Mouse (Mus musculus) telencephalon, adult 2 months (tissue): Measurements from ENCODE around the gene Egflam.

Experiments
- DNase-seq: peaks from one replicate; pipeline ENCODE4 v3.0.0-alpha.2; 2011; ENCODE audit warnings: low read depth, low spot score

Egflam gene

GRCm38 (mm10) chr15:7397818-7398608 lies at the start of gene Egflam:
Gene Egflam (minus strand): TSS chr15:7398395.
- DNase-seq, result no peak

GRCm38 (mm10) chr15:7443396-7444315 lies 45.5 kb upstream of the Egflam start:
- DNase-seq, result peak; percentile 41

- DNase-seq, result no peak
Measured at GRCm38 (mm10) chr15:7442148-7443100, 44.2 kb upstream of the Egflam start.

- DNase-seq, result no peak
Measured at GRCm38 (mm10) chr15:7424282-7424681, 26.1 kb upstream of the Egflam start.

- DNase-seq, result no peak
Measured at GRCm38 (mm10) chr15:7404521-7404920, 6.3 kb upstream of the Egflam start.

- DNase-seq, result no peak
Measured at GRCm38 (mm10) chr15:7398609-7399540, 680 bp upstream of the Egflam start.

- no peak for DNase-seq
Measured at GRCm38 (mm10) chr15:7397446-7397817, 763 bp downstream of the Egflam start.

- no peak for DNase-seq
Measured at GRCm38 (mm10) chr15:7383349-7383748, 14.8 kb downstream of the Egflam start.

GRCm38 (mm10) chr15:7382457-7382856 lies 15.7 kb downstream of the Egflam start:
- DNase-seq, result no peak

- no peak for DNase-seq
Measured at GRCm38 (mm10) chr15:7352635-7353051, 45.6 kb downstream of the Egflam start.

GRCm38 (mm10) chr15:7340703-7341309 lies 57.4 kb downstream of the Egflam start:
- no peak for DNase-seq

GRCm38 (mm10) chr15:7334517-7335298 lies 63.5 kb downstream of the Egflam start:
- no peak for DNase-seq

GRCm38 (mm10) chr15:7332875-7333274 lies 65.3 kb downstream of the Egflam start:
- no peak for DNase-seq

GRCm38 (mm10) chr15:7322599-7323311 lies 75.4 kb downstream of the Egflam start:
- DNase-seq, result peak; percentile 15

- no peak for DNase-seq
Measured at GRCm38 (mm10) chr15:7320901-7321300, 77.3 kb downstream of the Egflam start.

- no peak for DNase-seq
Measured at GRCm38 (mm10) chr15:7315539-7315938, 82.7 kb downstream of the Egflam start.

- DNase-seq, result no peak
Measured at GRCm38 (mm10) chr15:7308711-7309110, 89.5 kb downstream of the Egflam start.

GRCm38 (mm10) chr15:7299892-7300291 lies 98.3 kb downstream of the Egflam start:
- DNase-seq, result no peak
